Mouse (Mus musculus): ENCODE data around the gene Mrgprb1. TPM values are rescaled to one million over a fixed set of nuclear protein-coding genes. Genes with fewer than 3 reads are reported as not detected.
"Not testable (repeated sequence)": the region's sequence is repeated elsewhere in the genome, so short reads cannot be mapped to it uniquely, and the experiment has no call there.

The Mrgprb1 gene
- total RNA-seq (2021), result under 1 TPM in 1 of 2 experiments, not detected in 1; 0.08 TPM
- long read RNA-seq, result 0 reads

DNA sequence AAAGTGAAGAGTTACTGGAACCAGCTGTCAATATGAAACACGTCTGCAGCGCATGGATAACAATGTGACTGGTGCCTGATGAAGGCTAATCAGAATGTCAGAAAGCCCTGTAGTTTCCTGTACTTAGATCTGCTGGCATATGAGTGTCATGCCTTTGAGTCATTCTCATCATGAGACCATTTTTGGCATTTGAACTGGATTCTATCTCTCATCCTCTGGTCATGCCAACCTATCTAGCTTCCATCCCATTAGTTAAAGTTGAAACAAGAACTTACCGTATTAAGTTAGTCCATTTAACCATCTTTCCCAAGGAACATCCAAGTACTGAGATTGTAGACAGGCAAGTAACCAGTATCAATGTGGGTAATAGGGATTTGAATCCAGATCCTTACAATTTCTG is at the start of gene Mrgprb1:
Gene Mrgprb1 (minus strand): TSS at position 101 of the 400 bp plus-strand sequence.
- no peak for DNase-seq (ENCODE audit: low spot score in 2 of 2)

- no peak for DNase-seq (ENCODE audit: low spot score in 2 of 2)
These were observed 43.1 kb upstream of the Mrgprb1 start, which contains the start of gene Mrgprx2 for GRCm38 (mm10) chr7:48499221-48499620. Mrgprx2 (minus strand) TSS chr7:48499321.

- no peak for DNase-seq (ENCODE audit: low spot score in 2 of 2)
These were observed 19.6 kb downstream of the Mrgprb1 start for GRCm38 (mm10) chr7:48436581-48436980.

DNA sequence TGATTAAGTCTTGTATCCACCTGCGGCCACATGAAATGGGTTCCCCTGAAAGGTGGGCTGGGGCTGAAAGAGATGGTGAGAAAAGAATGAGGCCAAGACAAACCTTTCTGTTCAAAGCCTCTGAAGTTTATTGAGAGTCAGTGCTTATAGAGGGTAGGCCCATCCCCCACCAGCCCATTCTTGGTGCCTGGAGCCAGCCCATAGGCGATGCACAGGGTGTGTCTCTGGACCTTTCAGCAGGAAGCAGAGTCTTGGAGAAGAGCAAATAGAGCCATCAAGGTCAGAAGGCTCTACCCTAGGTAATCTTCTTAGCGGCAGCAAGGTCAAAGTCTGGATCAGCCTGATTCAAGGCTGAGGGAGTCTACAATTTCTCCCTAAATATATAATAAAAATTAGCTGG is 20.2 kb downstream of the Mrgprb1 start:
- DNase-seq (ENCODE audit: low spot score in 2 of 2), result not testable (repeated sequence)

Other genes with a start within 250 kb of the Mrgprb1 start
- gene Mrgprb8, start 67.8 kb downstream of the Mrgprb1 start, total RNA-seq (2021), result not detected
- not detected for gene Mrgprx2, start 43.0 kb upstream of the Mrgprb1 start, total RNA-seq (2021)
- not detected for gene Mrgprb2, start 101.7 kb upstream of the Mrgprb1 start, total RNA-seq (2021)
- not detected for gene Mrgprb3, start 187.5 kb upstream of the Mrgprb1 start, total RNA-seq (2021)

Data from layer of hippocampus, adult 18-20 months (tissue).